Comparison of ENCODE assay signal across 12 mouse cellular contexts in the genomic region with DNA sequence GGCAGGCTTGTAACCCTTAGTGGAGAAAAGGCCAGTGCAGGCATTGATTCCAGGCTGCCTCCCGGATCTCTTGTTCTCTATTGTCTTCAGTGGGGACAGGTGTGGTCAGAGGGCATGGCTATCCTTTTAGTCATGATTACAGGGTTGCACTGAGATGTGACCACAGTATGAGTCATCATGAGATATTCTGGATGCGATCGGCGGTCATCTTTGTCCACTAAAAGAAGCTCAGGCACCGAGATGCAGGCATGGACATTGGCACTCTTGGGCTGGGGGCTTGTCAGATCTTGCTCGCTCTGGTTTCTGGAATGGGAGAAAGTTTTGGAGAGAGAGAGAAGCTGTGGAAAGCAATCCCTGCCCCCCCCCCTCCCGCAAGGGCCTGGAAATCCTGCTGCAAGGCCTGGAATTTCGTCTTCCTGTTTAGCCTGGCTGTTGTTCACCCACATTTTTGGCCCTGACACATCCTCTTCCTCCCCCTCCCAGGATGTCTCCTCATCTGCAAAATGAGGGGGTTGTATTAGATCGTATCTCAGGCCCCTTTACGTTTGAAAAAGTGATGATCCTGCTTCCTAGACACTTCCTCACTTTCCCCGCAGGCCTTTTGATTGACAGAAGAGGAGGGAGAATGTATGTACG. TPM values are rescaled to one million over a fixed set of nuclear protein-coding genes. Genes with fewer than 3 reads are reported as not detected.
DNase-seq lines count a peak whose midpoint lies in the region; ATAC-seq and TF ChIP-seq lines count a peak whose summit lies in the region.
"Had no signal": no experiment of that assay in that cellular context is flagged by ENCODE, and none has a peak within 500 bp of the region (broad histone marks: within the 10 kb centered on the region; RNA-seq: fewer than 3 reads in every experiment).

No protein-coding gene starts in this region.

- no peaks in the 10 kb centered on the region for H3K27me3 ChIP-seq in heart, adult 2 months (ENCODE audit: control insufficient read depth, insufficient read depth, low read length)
- H3K27me3 ChIP-seq in heart, embryonic 12.5 days (replicated peaks): no peaks in the 10 kb centered on the region
- H3K27me3 ChIP-seq in Patski: no peaks in the 10 kb centered on the region
- H3K27me3 ChIP-seq in heart, embryonic 16.5 days (ENCODE audit: control insufficient read depth, insufficient read depth, low read length): no peaks in the 10 kb centered on the region
- no peaks in the 10 kb centered on the region for H3K27me3 ChIP-seq in forebrain, postnatal 0 days (ENCODE audit: insufficient read depth, low read length)
- H3K27me3 ChIP-seq: CH12.LX had no signal

- H3K36me3 ChIP-seq in heart, adult 2 months (ENCODE audit: control insufficient read depth, insufficient read depth, low read length): peaks cover 5% of the 10 kb centered on the region
- H3K36me3 ChIP-seq in heart, embryonic 12.5 days: no peaks in the 10 kb centered on the region
- H3K36me3 ChIP-seq in heart, embryonic 16.5 days (ENCODE audit: control insufficient read depth, insufficient read depth): no peaks in the 10 kb centered on the region
- no peaks in the 10 kb centered on the region for H3K36me3 ChIP-seq in forebrain, postnatal 0 days (ENCODE audit: insufficient read depth)

- TF ChIP-seq CTCF in heart, adult 2 months (IDR thresholded peaks at IDR 0.05): no peak
- no peak for TF ChIP-seq CTCF in Patski (IDR thresholded peaks at IDR 0.05)
- TF ChIP-seq CTCF in forebrain, postnatal 0 days (IDR thresholded peaks at IDR 0.05; ENCODE audit: low read depth): no peak

- H3K9me3 ChIP-seq in heart, embryonic 12.5 days (replicated peaks): no peaks in the 10 kb centered on the region
- no peaks in the 10 kb centered on the region for H3K9me3 ChIP-seq in heart, embryonic 16.5 days (replicated peaks; ENCODE audit: control insufficient read depth, low read length)
- no peaks in the 10 kb centered on the region for H3K9me3 ChIP-seq in forebrain, postnatal 0 days (ENCODE audit: low read length)

- WGBS in heart, adult 2 months: 39% methylated on average over 12 of the region's 12 CpGs
- 45% methylated on average over 12 of the region's 12 CpGs for WGBS in heart, embryonic 12.5 days
- WGBS in heart, embryonic 16.5 days: 46% methylated on average over 12 of the region's 12 CpGs
- WGBS in forebrain, postnatal 0 days: 80% methylated on average over 12 of the region's 12 CpGs

- H3K4me1 ChIP-seq in heart, adult 2 months (ENCODE audit: control insufficient read depth, insufficient read depth, low read length): peaks cover 45% of the 10 kb centered on the region
- peaks cover 40% of the 10 kb centered on the region for H3K4me1 ChIP-seq in heart, embryonic 12.5 days (replicated peaks)
- H3K4me1 ChIP-seq in heart, embryonic 16.5 days (ENCODE audit: control insufficient read depth, insufficient read depth, low read length): peaks cover 39% of the 10 kb centered on the region
- H3K4me1 ChIP-seq in forebrain, postnatal 0 days (ENCODE audit: insufficient read depth): peaks cover 17% of the 10 kb centered on the region

- H3K27ac ChIP-seq in heart, adult 2 months: peak overlapping the region; percentile 87
- H3K27ac ChIP-seq in heart, embryonic 12.5 days (ENCODE audit: poor library complexity, severe bottlenecking): no peak overlapping the region
- peak overlapping the region; percentile 69 for H3K27ac ChIP-seq in heart, embryonic 16.5 days (ENCODE audit: low read length)
- H3K27ac ChIP-seq in forebrain, postnatal 0 days (ENCODE audit: low read depth, low read length): no peak overlapping the region

- H3K4me2 ChIP-seq in heart, embryonic 12.5 days: no peak overlapping the region
- H3K4me2 ChIP-seq in heart, embryonic 16.5 days (ENCODE audit: low read depth, low read length): no peak overlapping the region
- H3K4me2 ChIP-seq in forebrain, postnatal 0 days (ENCODE audit: low read depth): no peak overlapping the region

- H3K4me3 ChIP-seq in heart, adult 2 months: no peak overlapping the region
- no peak overlapping the region for H3K4me3 ChIP-seq in heart, embryonic 12.5 days
- H3K4me3 ChIP-seq in heart, embryonic 16.5 days (ENCODE audit: low read length): no peak overlapping the region
- H3K4me3 ChIP-seq in forebrain, postnatal 0 days (ENCODE audit: low read depth, low read length): no peak overlapping the region

- intact Hi-C loops in heart, adult 2 months (cut with DNase I): loop anchor here (1.0 kb wide), 1 partner anchor 82 kb away; no protein-coding TSS in a partner anchor

- in situ Hi-C loops in Patski (cut with MboI; ENCODE audit: low pct_unique_long_range_greater_than_20kb): no loop called here

- CTCF ChIA-PET in Patski (lab: Charles Lee): interaction anchor here (0.7 to 1.5 kb wide), 7 partner anchors 9 to 97 kb away, joined by 3 to 6 read pairs (median 4); no protein-coding TSS in a partner anchor

- H3K79me2 ChIP-seq in heart, adult 2 months (replicated peaks; ENCODE audit: control insufficient read depth, insufficient read depth, low read length): no peaks in the 10 kb centered on the region

- no peak for TF ChIP-seq POLR2A in heart, adult 2 months (IDR thresholded peaks at IDR 0.05; ENCODE audit: insufficient read depth, low read depth, low read length)

- peak overlapping the region; percentile 21 for H3K9ac ChIP-seq in heart, adult 2 months (ENCODE audit: low read depth, low read length)
- H3K9ac ChIP-seq in heart, embryonic 12.5 days: no peak overlapping the region; the same call in 1 of the 2 replicates
- H3K9ac ChIP-seq in heart, embryonic 16.5 days (ENCODE audit: low read length): 0 out of 2 replicates have a peak overlapping the region, but pooled peaks have one; percentile 13
- H3K9ac ChIP-seq in forebrain, postnatal 0 days: no peak overlapping the region

- POLR2A ChIA-PET in Patski (lab: Charles Lee): interaction anchor here (1.0 to 1.9 kb wide), 2 partner anchors 76 to 82 kb away, joined by 3 to 8 read pairs; no protein-coding TSS in a partner anchor

- TF ChIP-seq EP300 in heart, adult 2 months (IDR thresholded peaks at IDR 0.05; ENCODE audit: insufficient read depth, low read depth, low read length): peak; percentile 54; the same call in 1 of the 2 replicates

- no peak for ATAC-seq in heart, embryonic 12.5 days (ENCODE audit: insufficient number of reproducible peaks, low FRiP score)
- ATAC-seq in Patski: peak; percentile 89
- ATAC-seq in heart, embryonic 16.5 days (replicated peaks; ENCODE audit: extremely low read depth, insufficient read depth, low FRiP score): no peak
- ATAC-seq in forebrain, postnatal 0 days: no peak

- DNase-seq in heart, adult 2 months: peak; percentile 60 to 63
- no peak for DNase-seq in Patski (ENCODE audit: low read depth, low spot score)
- DNase-seq in lung, postnatal 25 days (ENCODE audit: low spot score): peak; percentile 51
- DNase-seq in spleen, postnatal 10 days (ENCODE audit: low spot score in 2 of 2): no peak
- no peak for DNase-seq in forebrain, postnatal 0 days
- DNase-seq in testis, postnatal 10 days (ENCODE audit: low spot score): no peak
- DNase-seq: gastrocnemius, postnatal 36 days had no signal

RNA-seq across cellular contexts. Expression of gene Scgb1a1, which starts 13.9 kb away (rescaled TPM):
- under 1 TPM in 1 of 2 experiments, not detected in 1; 0.73 TPM for total RNA-seq in heart, adult 2 months (2021)
- 0.50 and 2,957 TPM in 2 replicates for polyA plus RNA-seq in heart, adult 2 months (2012; rRNA removed)
- polyA plus RNA-seq in heart, embryonic 12.5 days (2016; fragmentation: Nextera tagmentation; extraction: Ambion mirVana): not detected in 2 replicates
- polyA plus RNA-seq in Patski (2021): not detected
- polyA plus RNA-seq in heart, embryonic 16.5 days (2015; fragmentation: Nextera tagmentation; extraction: Ambion mirVana): 0.91 and 1.8 TPM in 2 replicates
- total RNA-seq in forebrain, postnatal 0 days (2014; rRNA removed): not detected in 2 replicates
- polyA plus RNA-seq in forebrain, postnatal 0 days (2015; fragmentation: Nextera tagmentation; extraction: Ambion mirVana): not detected in 2 replicates
- total RNA-seq: CH12.LX; gastrocnemius, postnatal 36 days; layer of hippocampus, postnatal 14 days; neutrophil, adult 5-6 weeks had no signal

Comparison
In these comparisons a context has a peak if more than half of its experiments do, and no peak if none do; other contexts are left out.
1. H3K27ac ChIP-seq: peak in heart, adult 2 months (single experiment) and heart, embryonic 16.5 days (single experiment); none in heart, embryonic 12.5 days (single experiment) and forebrain, postnatal 0 days (single experiment).
2. H3K9ac ChIP-seq: peak in heart, adult 2 months (single experiment) and heart, embryonic 16.5 days (single experiment); none in heart, embryonic 12.5 days (single experiment) and forebrain, postnatal 0 days (single experiment).
3. DNase-seq: peak in heart, adult 2 months (2 of 2) and lung, postnatal 25 days (single experiment); none in Patski (single experiment), spleen, postnatal 10 days (0 of 2), forebrain, postnatal 0 days (single experiment) and testis, postnatal 10 days (single experiment).